Mouse (Mus musculus) MEL (cell line): ENCODE data around the gene Serpinb1a. TPM values are rescaled to one million over a fixed set of nuclear protein-coding genes. Genes with fewer than 3 reads are reported as not detected.
"Not testable (repeated sequence)": the region's sequence is repeated elsewhere in the genome, so short reads cannot be mapped to it uniquely, and the experiment has no call there.

ENCODE experiments used
- DNase-seq: peaks from one replicate; pipeline ENCODE4 v3.0.0; 2011; ENCODE audit warnings: low read depth, low spot score
- H3K27ac ChIP-seq: 2 replicates; pipeline ENCODE4 v1.5.1; 2012; ENCODE audit warnings: low read depth, mild to moderate bottlenecking, control low read depth, low read length, moderate library complexity; ENCODE audit not compliant: control insufficient read depth
- H3K27me3 ChIP-seq, 2 experiments: fragments of 150-350 bp in 1 of 2; sonication (generic) in 1 of 2; 2 replicates each; pipeline ENCODE4 v1.6.1; 2012; ENCODE audit warnings: low read length in 2 of 2, mild to moderate bottlenecking in 2 of 2, improper control_type of control experiment in 1 of 2, moderate library complexity in 1 of 2; ENCODE audit not compliant: insufficient read depth in 2 of 2, control insufficient read depth in 1 of 2
- H3K36me3 ChIP-seq, 2 experiments: 2 replicates each; pipeline ENCODE4 v1.6.1; 2012 to 2014; ENCODE audit warnings: low read length in 2 of 2, improper control_type of control experiment in 1 of 2, inconsistent platforms in 1 of 2, mild to moderate bottlenecking in 1 of 2; ENCODE audit not compliant: insufficient read depth in 2 of 2, control insufficient read depth in 1 of 2
- H3K4me1 ChIP-seq, 2 experiments: fragments of 150-350 bp in 1 of 2; sonication (generic) in 1 of 2; 2 replicates each; pipeline ENCODE4 v1.6.1; 2012; ENCODE audit warnings: low read length in 2 of 2, improper control_type of control experiment in 1 of 2, mild to moderate bottlenecking in 1 of 2; ENCODE audit not compliant: insufficient read depth in 2 of 2, control insufficient read depth in 1 of 2
- H3K4me3 ChIP-seq, 2 experiments: fragments of 150-350 bp in 1 of 2; sonication (generic) in 1 of 2; 2 replicates each; pipeline ENCODE4 v1.5.1; 2012; ENCODE audit warnings: low read depth in 2 of 2, low read length in 2 of 2, mild to moderate bottlenecking in 2 of 2, moderate library complexity in 2 of 2, control low read depth in 1 of 2, improper control_type of control experiment in 1 of 2; ENCODE audit not compliant: control insufficient read depth in 1 of 2, insufficient read depth in 1 of 2
- H3K79me2 ChIP-seq: 2 replicates; pipeline ENCODE4 v1.6.1; 2012; ENCODE audit warnings: mild to moderate bottlenecking, low read length, moderate library complexity; ENCODE audit not compliant: control insufficient read depth, poor library complexity, insufficient read depth
- H3K9ac ChIP-seq: 2 replicates; pipeline ENCODE4 v1.6.1; 2012; ENCODE audit warnings: low read depth, mild to moderate bottlenecking, control low read depth, low read length, moderate library complexity; ENCODE audit not compliant: control insufficient read depth, poor library complexity, severe bottlenecking
- H3K9me3 ChIP-seq: fragments of 150-350 bp; sonication (generic); replicated peaks from 2 replicates; pipeline ENCODE4 v1.6.1; 2012; ENCODE audit warnings: mild to moderate bottlenecking, low read length, improper control_type of control experiment, moderate library complexity; ENCODE audit not compliant: insufficient read depth
- CHD1 ChIP-seq: IDR thresholded peaks from 2 replicates; pipeline ENCODE4 v1.6.1; 2012; ENCODE audit warnings: low read depth, mild to moderate bottlenecking, inconsistent platforms, low read length, improper control_type of control experiment
- CHD2 ChIP-seq: IDR thresholded peaks from 2 replicates; pipeline ENCODE4 v1.6.1; 2011; ENCODE audit warnings: low read length, improper control_type of control experiment
- CTCF ChIP-seq, 3 experiments: IDR thresholded peaks in 2 of 3; conservative IDR thresholded peaks in 1 of 3; 2 replicates each; pipeline ENCODE4 v1.5.1; 2011 to 2012; ENCODE audit warnings: low read length in 3 of 3, low read depth in 2 of 3, mild to moderate bottlenecking in 2 of 3, improper control_type of control experiment in 1 of 3, inconsistent platforms in 1 of 3, mixed read lengths in 1 of 3, moderate library complexity in 1 of 3; ENCODE audit not compliant: control insufficient read depth in 1 of 3, insufficient read depth in 1 of 3, poor library complexity in 1 of 3, severe bottlenecking in 1 of 3
- ELF1 ChIP-seq: IDR thresholded peaks from 2 replicates; pipeline ENCODE4 v1.6.1; 2014; ENCODE audit warnings: low read depth, mild to moderate bottlenecking, inconsistent platforms, low read length, improper control_type of control experiment, moderate library complexity
- EP300 ChIP-seq, 2 experiments: IDR thresholded peaks; 2 replicates each; pipeline ENCODE4 v1.6.1; 2011; ENCODE audit warnings: improper control_type of control experiment in 2 of 2, low read length in 2 of 2, low read depth in 1 of 2, mild to moderate bottlenecking in 1 of 2
- ETS1 ChIP-seq: IDR thresholded peaks from 2 replicates; pipeline ENCODE4 v1.6.1; 2012; ENCODE audit warnings: low read depth, mild to moderate bottlenecking, inconsistent platforms, low read length, improper control_type of control experiment, moderate library complexity
- GABPA ChIP-seq: IDR thresholded peaks from 2 replicates; pipeline ENCODE4 v1.6.1; 2012; ENCODE audit warnings: low read depth, mild to moderate bottlenecking, inconsistent platforms, low read length, improper control_type of control experiment, moderate library complexity
- HCFC1 ChIP-seq: IDR thresholded peaks from 2 replicates; pipeline ENCODE4 v1.6.1; 2012; ENCODE audit warnings: low read depth, mild to moderate bottlenecking, inconsistent platforms, low read length, improper control_type of control experiment, moderate library complexity
- KAT2A ChIP-seq: conservative IDR thresholded peaks from 2 replicates; pipeline ENCODE4 v1.6.1; 2012; ENCODE audit warnings: low read depth, low read length, improper control_type of control experiment, inconsistent platforms
- MAFK ChIP-seq: IDR thresholded peaks from 2 replicates; pipeline ENCODE4 v1.6.1; 2011; ENCODE audit warnings: low read depth, mild to moderate bottlenecking, low read length, improper control_type of control experiment, borderline replicate concordance
- MXI1 ChIP-seq: IDR thresholded peaks from 2 replicates; pipeline ENCODE4 v1.6.1; 2011; ENCODE audit warnings: mild to moderate bottlenecking, low read depth, low read length, improper control_type of control experiment
- NRF1 ChIP-seq: IDR thresholded peaks from 2 replicates; pipeline ENCODE4 v1.6.1; 2014; ENCODE audit warnings: low read depth, mild to moderate bottlenecking, inconsistent platforms, low read length, improper control_type of control experiment, moderate library complexity; ENCODE audit not compliant: poor library complexity, insufficient read depth, severe bottlenecking
- POLR2A ChIP-seq, 2 experiments: IDR thresholded peaks; 2 replicates each; pipeline ENCODE4 v1.6.1; 2011 to 2012; ENCODE audit warnings: low read length in 2 of 2, mild to moderate bottlenecking in 2 of 2, control low read depth in 1 of 2, improper control_type of control experiment in 1 of 2, low read depth in 1 of 2, moderate library complexity in 1 of 2; ENCODE audit not compliant: control insufficient read depth in 1 of 2, insufficient read depth in 1 of 2, poor library complexity in 1 of 2
- RAD21 ChIP-seq: IDR thresholded peaks from 2 replicates; pipeline ENCODE4 v1.6.1; 2011; ENCODE audit warnings: mild to moderate bottlenecking, low read depth, low read length, improper control_type of control experiment
- RCOR1 ChIP-seq: IDR thresholded peaks from 2 replicates; pipeline ENCODE4 v1.6.1; 2012; ENCODE audit warnings: low read depth, mild to moderate bottlenecking, inconsistent platforms, low read length, improper control_type of control experiment
- SIN3A ChIP-seq: IDR thresholded peaks from 2 replicates; pipeline ENCODE4 v1.6.1; 2012; ENCODE audit warnings: low read length, improper control_type of control experiment, inconsistent platforms
- SMC3 ChIP-seq: IDR thresholded peaks from 2 replicates; pipeline ENCODE4 v1.6.1; 2011; ENCODE audit warnings: low read depth, low read length, improper control_type of control experiment
- TAL1 ChIP-seq: IDR thresholded peaks from 2 replicates; pipeline ENCODE4 v1.6.1; 2012; ENCODE audit warnings: mild to moderate bottlenecking, inconsistent platforms, low read length, moderate library complexity, mixed read lengths
- TBP ChIP-seq: IDR thresholded peaks from 2 replicates; pipeline ENCODE4 v1.8.0; 2011; ENCODE audit warnings: low read depth, low read length, improper control_type of control experiment
- TCF12 ChIP-seq: IDR thresholded peaks from 2 replicates; pipeline ENCODE4 v1.6.1; 2014; ENCODE audit warnings: low read depth, mild to moderate bottlenecking, inconsistent platforms, low read length, improper control_type of control experiment, moderate library complexity
- ZC3H11A ChIP-seq: IDR thresholded peaks from 2 replicates; pipeline ENCODE4 v1.6.1; 2012; ENCODE audit warnings: low read depth, mild to moderate bottlenecking, inconsistent platforms, low read length, improper control_type of control experiment
- ZKSCAN1 ChIP-seq: IDR thresholded peaks from 2 replicates; pipeline ENCODE4 v1.6.1; 2012; ENCODE audit warnings: low read depth, mild to moderate bottlenecking, inconsistent platforms, low read length, improper control_type of control experiment, moderate library complexity
- ZMIZ1 ChIP-seq: IDR thresholded peaks from 2 replicates; pipeline ENCODE4 v1.6.1; 2012; ENCODE audit warnings: low read depth, mild to moderate bottlenecking, inconsistent platforms, low read length, improper control_type of control experiment, moderate library complexity
- polyA plus RNA-seq, 2 experiments: library from polyadenylated mRNA; stranded (reverse) in 1 of 2; unstranded in 1 of 2; fragments of >175 nt in 1 of 2; fragments of >200 nt in 1 of 2; gene quantifications; 2 replicates each; pipeline versions ENCODE4 v1.2.1 to v1.2.4; 2012; ENCODE audit warnings: low replicate concordance in 2 of 2, low read depth in 1 of 2; ENCODE audit not compliant: insufficient read length in 2 of 2, insufficient read depth in 1 of 2, missing spikeins in 1 of 2
- total RNA-seq: library from RNA; depleted of rRNA; stranded (reverse); fragments of 300-350 nt; gene quantifications from 2 replicates; pipeline ENCODE4 v1.2.3, GENCODE M21; 2012; rRNA removed

Gene Serpinb1a
- total RNA-seq = 2.7 and 3.6 TPM in 2 replicates
- polyA plus RNA-seq = 1 to 10 TPM in 1 of 2 experiments, not detected in 1; 6.8 TPM

GRCm38 (mm10) chr13:32850668-32851404, at the start of gene Serpinb1a:
Gene Serpinb1a, minus strand, starts transcription at chr13:32851185.
- Histone ChIP-seq H3K4me1 (peaks cover 10 to 31% of the 10 kb centered on the region in 2 experiments), H3K27ac (no peak within 1 kb of the TSS), H3K4me3 (peak within 1 kb of the TSS; percentile 33 to 42), H3K79me2 (no peaks in the 10 kb centered on the region), H3K27me3 (peaks cover 0 to 3% of the 10 kb centered on the region in 2 experiments; a peak in 2 of 4 replicates), H3K36me3 (peaks cover 0 to 15% of the 10 kb centered on the region in 2 experiments; a peak in 2 of 4 replicates), H3K9me3 (no peaks in the 10 kb centered on the region), H3K9ac (peak within 1 kb of the TSS; percentile 31)
- peak; percentile 57; the same call in 1 of the 2 replicates for TF ChIP-seq MXI1
- TF ChIP-seq SIN3A = peak; percentile 88
- peak; percentile 90 for TF ChIP-seq TBP
- no peak for TF ChIP-seq ELF1
- TF ChIP-seq ETS1 = peak; percentile 78
- TF ChIP-seq ZMIZ1 = peak; percentile 62; the same call in 1 of the 2 replicates
- no peak for TF ChIP-seq ZC3H11A
- TF ChIP-seq POLR2A (IDR thresholded peaks at IDR 0.05; ENCODE audit: control insufficient read depth in 1 of 2, insufficient read depth in 1 of 2, low read depth in 1 of 2, low read length in 2 of 2, poor library complexity in 1 of 2) = peak in 1 of 2 experiments; percentile 56; a peak in 2 of 4 replicates
- DNase-seq = peak; percentile 92

DNA sequence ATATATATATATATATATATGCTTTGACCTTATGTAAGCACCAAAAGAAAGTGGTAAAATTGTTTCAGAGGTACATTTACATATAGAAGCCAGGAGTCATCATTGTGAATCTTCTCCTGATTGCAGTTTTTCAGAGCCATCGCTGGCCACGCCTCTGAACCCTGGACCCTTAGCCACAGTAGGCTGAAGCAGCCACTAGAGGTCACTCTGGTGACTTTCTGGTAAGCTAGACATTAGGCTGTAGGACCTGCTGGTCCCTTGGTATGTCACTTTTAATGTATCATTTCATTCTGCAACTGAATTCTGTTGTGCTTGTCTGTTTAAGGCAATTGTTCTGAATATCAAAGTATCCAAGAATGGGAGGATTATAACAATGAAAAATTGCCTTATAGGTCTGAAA, 49.7 kb upstream of the Serpinb1a start:
- Histone ChIP-seq H3K27me3 (peaks cover 1 to 6% of the 10 kb centered on the region in 2 experiments; a peak in 3 of 4 replicates), H3K27ac (no peak overlapping the region), H3K4me3 (no peak overlapping the region), H3K9me3 (no peaks in the 10 kb centered on the region), H3K4me1 (no peaks in the 10 kb centered on the region), H3K36me3 (no peaks in the 10 kb centered on the region), H3K9ac (no peak overlapping the region), H3K79me2 (no peaks in the 10 kb centered on the region)
- peak; percentile 67 for DNase-seq
- no peak for TF ChIP-seq TCF12
- no peak for TF ChIP-seq RCOR1
- TF ChIP-seq RAD21 = peak; percentile 63
- no peak for TF ChIP-seq NRF1
- TF ChIP-seq MXI1 = no peak
- no peak for TF ChIP-seq SIN3A
- no peak for TF ChIP-seq EP300 (IDR thresholded peaks at IDR 0.05; ENCODE audit: low read depth in 1 of 2, low read length in 2 of 2)
- TF ChIP-seq HCFC1 = no peak
- no peak for TF ChIP-seq MAFK
- no peak for TF ChIP-seq KAT2A
- TF ChIP-seq SMC3 = peak; percentile 73
- TF ChIP-seq CTCF (IDR thresholded peaks at IDR 0.05 in 2 of 3, conservative IDR thresholded peaks at IDR 0.05 in 1 of 3; ENCODE audit: control insufficient read depth in 1 of 3, insufficient read depth in 1 of 3, low read depth in 2 of 3, low read length in 3 of 3, poor library complexity in 1 of 3, severe bottlenecking in 1 of 3) = peak; percentile 63 to 83 (median 73)
- no peak for TF ChIP-seq CHD2
- no peak for TF ChIP-seq GABPA
- TF ChIP-seq ZC3H11A = peak; percentile 43; the same call in 1 of the 2 replicates
- no peak for TF ChIP-seq ZKSCAN1
- TF ChIP-seq TAL1 = no peak
- no peak for TF ChIP-seq CHD1

- DNase-seq, H3K4me1 ChIP-seq, H3K9ac ChIP-seq, H3K27me3 ChIP-seq, H3K79me2 ChIP-seq, H3K9me3 ChIP-seq, H3K4me3 ChIP-seq, H3K36me3 ChIP-seq, H3K27ac ChIP-seq: not testable (repeated sequence)
Observed at GRCm38 (mm10) chr13:32899114-32899513, 48.1 kb upstream of the Serpinb1a start.
